Mouse (Mus musculus): ENCODE results near the gene Mrps21.
"Not testable (repeated sequence)": the region's sequence is repeated elsewhere in the genome, so short reads cannot be mapped to it uniquely, and the experiment has no call there.

Mrps21 gene

GRCm38 (mm10) chr3:95891211-95892065, 20.1 kb upstream of the Mrps21 start, which contains the start of gene BC028528:
Gene BC028528, minus strand, starts transcription at chr3:95892005.
- peak; percentile 98 for DNase-seq

- DNase-seq = no peak
Measured at GRCm38 (mm10) chr3:95889664-95890063, 18.3 kb upstream of the Mrps21 start.

DNA sequence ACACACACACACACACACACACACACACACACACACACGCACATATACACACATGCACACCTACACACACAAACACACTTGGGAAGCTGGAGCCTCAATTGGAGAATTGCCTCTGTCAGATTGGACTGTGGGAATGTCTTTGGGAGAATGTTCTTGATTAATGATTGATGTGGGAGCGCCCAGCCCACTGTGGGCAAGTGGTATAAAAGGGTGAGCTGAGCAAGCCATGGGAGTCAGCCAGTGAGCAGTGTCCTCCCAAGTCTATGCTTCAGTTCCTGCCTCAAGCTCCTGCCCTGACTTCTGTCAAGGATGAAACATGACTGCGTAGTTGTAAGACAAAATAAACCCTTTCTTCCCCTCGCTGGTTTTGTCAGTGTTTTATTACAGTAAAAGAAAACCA, 16.3 kb upstream of the Mrps21 start:
- no peak for DNase-seq

DNA sequence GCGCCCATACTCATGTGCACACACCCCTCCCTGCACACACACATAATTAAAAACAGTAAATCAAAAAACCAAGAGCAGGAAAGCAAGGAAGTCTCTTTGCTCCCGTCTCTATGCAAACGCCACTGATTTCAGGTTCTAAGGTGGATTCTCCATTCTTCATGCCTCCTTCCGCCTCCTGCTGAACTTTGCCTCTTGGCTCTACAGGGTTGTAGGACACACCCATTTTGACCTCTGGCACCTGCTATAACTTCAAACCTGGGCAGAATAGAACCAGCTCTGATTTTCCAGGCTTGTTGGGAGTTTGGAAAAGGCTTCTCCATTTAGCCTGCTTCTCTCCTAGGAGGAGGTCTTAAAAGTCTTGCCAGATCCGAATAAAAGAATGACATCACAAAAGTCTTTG, 13.1 kb upstream of the Mrps21 start:
- DNase-seq = no peak

DNA sequence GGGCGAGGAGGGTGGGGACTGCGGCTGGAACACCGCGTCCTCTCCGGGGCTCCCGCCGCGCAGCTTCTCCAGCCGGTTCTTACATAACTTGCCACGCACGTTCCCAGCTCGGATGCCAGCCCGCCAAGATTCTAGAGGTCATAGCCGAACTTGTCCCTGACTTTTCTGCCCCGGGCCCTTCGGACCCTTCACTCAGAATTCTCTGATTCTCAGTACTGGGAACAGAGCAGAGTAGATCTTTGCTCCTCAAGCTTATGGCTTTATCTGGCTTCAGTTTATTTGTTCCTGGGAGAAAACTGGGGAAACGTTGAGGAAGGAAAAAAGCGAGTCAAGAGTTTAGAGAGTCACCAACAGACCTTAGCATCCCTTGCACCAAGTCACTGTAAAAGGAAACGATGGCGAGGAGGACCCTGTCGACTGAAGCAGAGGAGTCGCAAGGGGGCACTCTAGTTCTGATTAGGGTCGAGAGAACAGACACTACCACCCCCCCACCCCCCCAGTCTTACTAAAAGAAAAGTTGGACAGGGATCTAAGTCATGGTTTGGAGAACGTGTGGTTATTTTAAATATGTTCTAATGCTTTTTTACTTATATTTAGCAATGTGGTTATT, 11.6 kb upstream of the Mrps21 start:
- peak; percentile 98 for DNase-seq

DNA sequence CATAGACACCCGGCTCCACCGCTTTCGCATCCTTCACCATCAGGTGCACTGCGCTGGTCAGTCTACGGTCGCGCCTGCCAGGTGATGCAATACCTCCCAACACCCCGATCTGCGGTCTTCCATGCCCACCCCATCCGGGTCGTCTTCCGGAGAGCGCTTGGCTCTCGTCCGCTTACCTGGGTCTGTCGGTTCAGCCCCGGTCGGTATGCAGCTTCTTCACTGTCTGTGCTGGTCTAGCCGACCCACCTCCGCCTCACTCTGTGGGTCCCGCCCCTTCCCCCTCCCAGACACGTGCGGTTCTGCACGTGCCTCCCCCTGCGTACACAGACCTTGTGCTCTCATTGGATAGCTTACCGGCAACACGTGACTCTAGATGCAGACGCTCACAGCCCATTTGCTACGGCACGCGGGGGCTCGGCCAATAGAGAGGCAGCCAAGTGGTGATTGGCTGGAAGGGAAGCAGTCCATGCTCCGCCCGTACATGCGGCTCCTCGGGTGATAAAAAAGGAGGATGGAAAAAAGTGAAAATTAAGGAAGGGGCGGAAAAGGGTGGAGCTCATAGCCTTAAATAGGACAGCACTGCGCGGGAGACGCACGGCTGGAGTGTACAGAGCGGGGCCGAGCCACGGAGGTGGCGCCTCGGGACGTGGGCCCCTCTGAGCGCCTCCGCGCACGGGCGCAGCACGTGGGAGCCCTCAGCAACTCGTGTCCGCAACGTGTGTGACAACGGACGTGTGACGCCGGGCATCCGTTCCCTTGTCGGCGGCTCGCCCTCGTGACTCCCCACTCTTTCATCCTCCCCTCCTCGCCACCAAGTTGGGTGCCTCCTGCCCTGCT, 10.9 kb upstream of the Mrps21 start, which contains the start of gene Ciart:
Gene Ciart, minus strand, starts transcription at position 273 of the 837 bp plus-strand sequence.
- peak; percentile 100 for DNase-seq

GRCm38 (mm10) chr3:95879063-95879462, 7.7 kb upstream of the Mrps21 start:
- DNase-seq = no peak

GRCm38 (mm10) chr3:95872048-95872447, 729 bp upstream of the Mrps21 start:
- no peak for DNase-seq

DNA sequence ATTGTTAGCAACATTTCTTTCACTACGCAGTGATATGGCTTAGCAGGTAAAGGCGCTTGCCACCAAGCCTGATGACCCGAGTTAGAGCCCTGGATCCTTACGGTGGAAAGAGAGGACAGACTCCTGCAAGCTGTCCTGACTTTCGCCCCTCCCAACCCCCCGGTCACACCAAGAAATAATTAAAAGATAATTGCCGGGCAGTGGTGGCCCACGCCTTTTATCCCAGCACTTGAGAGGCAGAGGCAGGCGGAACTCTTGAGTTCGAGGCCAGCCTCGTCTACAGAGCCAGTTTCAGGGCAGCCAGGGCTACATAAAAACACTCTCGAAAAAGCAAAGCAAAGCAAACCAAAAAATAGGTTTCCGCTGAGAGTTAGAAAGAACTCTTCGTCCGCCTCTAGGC, 343 bp downstream of the Mrps21 start:
- DNase-seq = no peak

- DNase-seq = no peak
Measured at GRCm38 (mm10) chr3:95867408-95867807, 3.9 kb downstream of the Mrps21 start.

GRCm38 (mm10) chr3:95866071-95866470, 5.2 kb downstream of the Mrps21 start:
- no peak for DNase-seq

GRCm38 (mm10) chr3:95865571-95865970, 5.7 kb downstream of the Mrps21 start:
- no peak for DNase-seq

GRCm38 (mm10) chr3:95865050-95865449, 6.3 kb downstream of the Mrps21 start:
- peak; percentile 99 for DNase-seq

DNA sequence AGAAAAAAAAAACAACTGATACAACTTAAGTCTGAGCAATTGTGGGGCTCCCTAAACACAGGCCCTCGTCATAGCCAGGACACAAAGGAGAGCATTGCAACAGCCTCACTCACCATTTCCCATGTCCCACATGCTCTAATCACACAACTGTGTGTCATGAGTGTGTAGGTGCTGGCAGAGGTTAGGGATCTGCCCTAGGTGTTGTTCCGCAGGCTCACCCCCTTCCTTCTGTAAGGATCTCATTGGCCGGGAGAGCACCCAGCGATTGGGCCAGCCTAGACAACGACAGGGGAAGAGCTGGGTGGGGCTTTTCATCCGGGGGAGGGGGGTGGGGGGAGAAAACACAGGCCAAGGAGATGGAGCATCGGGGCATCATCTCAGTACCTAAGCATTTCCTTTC, 7.7 kb downstream of the Mrps21 start:
- DNase-seq = peak; percentile 93

DNA sequence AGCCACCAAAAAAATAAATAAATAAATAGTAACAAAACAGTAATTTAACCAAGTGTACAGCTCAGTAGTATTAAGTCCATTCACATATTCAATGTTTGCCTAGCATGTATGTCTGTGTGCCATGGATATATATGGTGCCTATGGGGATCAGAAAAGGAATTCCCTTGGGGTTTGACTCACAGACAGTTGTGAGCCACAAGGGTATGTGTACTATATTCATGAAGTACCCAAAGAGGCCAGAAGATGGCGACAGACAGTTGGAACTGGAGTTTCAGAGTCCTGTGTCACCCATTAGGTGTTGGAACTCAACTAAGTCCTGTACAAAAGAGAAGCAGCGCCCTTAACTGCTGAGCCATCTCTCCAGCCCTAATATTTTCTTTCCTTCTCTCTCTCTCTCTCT, 9.5 kb downstream of the Mrps21 start:
- peak; percentile 96 for DNase-seq

- no peak for DNase-seq
Measured at GRCm38 (mm10) chr3:95861216-95861615, 10.1 kb downstream of the Mrps21 start.

- DNase-seq = peak; percentile 87
Measured at GRCm38 (mm10) chr3:95860323-95860722, 11.0 kb downstream of the Mrps21 start.

- DNase-seq = not testable (repeated sequence)
Measured at GRCm38 (mm10) chr3:95858278-95858677, 13.0 kb downstream of the Mrps21 start.

- DNase-seq = not testable (repeated sequence)
Measured at GRCm38 (mm10) chr3:95857050-95857449, 14.3 kb downstream of the Mrps21 start.

- DNase-seq = no peak
Measured at GRCm38 (mm10) chr3:95856115-95856514, 15.2 kb downstream of the Mrps21 start.

- peak; percentile 100 for DNase-seq
Measured at GRCm38 (mm10) chr3:95855502-95856089, 15.7 kb downstream of the Mrps21 start, which contains the start of gene Prpf3. Gene Prpf3, minus strand, starts transcription at chr3:95855885.

GRCm38 (mm10) chr3:95851317-95851716, 20.0 kb downstream of the Mrps21 start:
- DNase-seq = peak; percentile 54

DNA sequence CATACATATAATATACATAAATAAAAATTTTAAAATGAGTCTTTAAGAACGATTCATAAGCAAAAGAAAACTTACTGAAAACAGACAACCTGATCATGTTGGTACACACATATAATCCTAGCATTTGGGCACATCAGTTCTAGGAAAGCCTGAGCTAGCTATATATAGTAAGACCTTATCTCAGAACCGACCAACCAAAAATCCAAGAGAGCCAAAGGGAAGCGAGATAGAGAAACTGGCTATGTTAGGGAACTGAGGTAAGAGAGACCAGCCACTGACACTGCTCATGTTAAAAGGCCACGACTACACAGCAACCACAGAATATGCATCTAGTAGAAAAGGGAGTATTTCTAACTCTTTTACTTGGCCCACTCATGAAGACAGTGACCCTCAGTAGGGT, 20.7 kb downstream of the Mrps21 start:
- DNase-seq = peak; percentile 68
